Mouse (Mus musculus) MEL (cell line): ENCODE measurements at regions not wholly inside any gene's neighbourhood (a gene's known extent, or its start where the extent isn't known, plus 50 kb on each side); places are given as distances from the start of the nearest gene placed in this dataset.

ENCODE experiments used
- MYC ChIP-seq: IDR thresholded peaks from 2 replicates; pipeline ENCODE4 v1.6.1; 2011; ENCODE audit warnings: low read depth, mild to moderate bottlenecking, low read length, improper control_type of control experiment, moderate library complexity
- POLR2A ChIP-seq, 2 experiments: IDR thresholded peaks; 2 replicates each; pipeline ENCODE4 v1.6.1; 2011 to 2012; ENCODE audit warnings: low read length in 2 of 2, mild to moderate bottlenecking in 2 of 2, control low read depth in 1 of 2, improper control_type of control experiment in 1 of 2, low read depth in 1 of 2, moderate library complexity in 1 of 2; ENCODE audit not compliant: control insufficient read depth in 1 of 2, insufficient read depth in 1 of 2, poor library complexity in 1 of 2
- POLR2AphosphoS2 ChIP-seq: IDR thresholded peaks from 2 replicates; pipeline ENCODE4 v1.6.1; 2011; ENCODE audit warnings: low read length, improper control_type of control experiment
- SMC3 ChIP-seq: IDR thresholded peaks from 2 replicates; pipeline ENCODE4 v1.6.1; 2011; ENCODE audit warnings: low read depth, low read length, improper control_type of control experiment
- ZC3H11A ChIP-seq: IDR thresholded peaks from 2 replicates; pipeline ENCODE4 v1.6.1; 2012; ENCODE audit warnings: low read depth, mild to moderate bottlenecking, inconsistent platforms, low read length, improper control_type of control experiment

GRCm38 (mm10) chr3:52187401-52187801, 80.7 kb upstream of the Foxo1 start:
- TF ChIP-seq POLR2A (IDR thresholded peaks at IDR 0.05; ENCODE audit: control insufficient read depth in 1 of 2, insufficient read depth in 1 of 2, low read depth in 1 of 2, low read length in 2 of 2, poor library complexity in 1 of 2) (no peak), MYC (no peak), SMC3 (no peak), POLR2AphosphoS2 (no peak), ZC3H11A (no peak)
